ENCODE assay signal across 23 mouse cellular contexts in the genomic region with DNA sequence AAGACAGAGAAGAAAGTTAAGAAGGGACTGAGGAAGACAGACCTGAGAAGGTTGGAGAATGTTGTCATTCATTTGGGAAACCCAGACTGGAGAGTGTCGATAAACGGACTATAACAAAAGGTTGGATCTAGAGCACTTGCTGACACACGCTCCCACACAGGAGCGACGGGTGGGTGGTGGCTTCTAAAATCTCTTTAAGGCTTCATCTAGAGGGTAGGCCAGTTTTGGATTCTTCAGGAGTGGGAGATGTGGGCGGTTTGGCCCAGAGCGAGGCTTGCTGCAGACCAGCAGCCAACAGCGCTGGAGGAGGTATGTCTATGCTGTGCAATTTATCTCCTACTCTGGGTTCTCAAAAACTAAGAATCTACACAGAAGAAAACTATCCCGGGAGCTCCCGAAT. TPM values are rescaled to one million over a fixed set of nuclear protein-coding genes. Genes with fewer than 3 reads are reported as not detected.
DNase-seq lines count a peak whose midpoint lies in the region; ATAC-seq and TF ChIP-seq lines count a peak whose summit lies in the region.
"Had no signal": no experiment of that assay in that cellular context is flagged by ENCODE, and none has a peak within 500 bp of the region (broad histone marks: within the 10 kb centered on the region; RNA-seq: fewer than 3 reads in every experiment).

No protein-coding gene starts in this region.

- H3K27ac ChIP-seq in heart, adult 2 months: peak overlapping the region; percentile 43; the same call in 1 of the 2 replicates
- peak overlapping the region; percentile 58 for H3K27ac ChIP-seq in heart, embryonic 16.5 days (ENCODE audit: low read length)
- H3K27ac ChIP-seq: forebrain, embryonic 12.5 days; hindbrain, embryonic 14.5 days; kidney, postnatal 0 days; left cerebral cortex, adult 2 months; limb, embryonic 15.5 days; liver, embryonic 14.5 days; neural tube, embryonic 15.5 days had no signal

- H3K4me3 ChIP-seq in heart, adult 2 months: no peak overlapping the region
- H3K4me3 ChIP-seq in heart, embryonic 16.5 days (ENCODE audit: low read length): no peak overlapping the region
- H3K4me3 ChIP-seq: erythroblast, embryonic 14.5 days; forebrain, embryonic 12.5 days; left cerebral cortex, adult 2 months; limb, embryonic 15.5 days; neural tube, embryonic 15.5 days had no signal

- H3K79me2 ChIP-seq in heart, adult 2 months (replicated peaks; ENCODE audit: control insufficient read depth, insufficient read depth, low read length): peaks cover 2% of the 10 kb centered on the region

- intact Hi-C loops in heart, adult 2 months (cut with DNase I): no loop called here
- intact Hi-C loops in heart, postnatal 14 days (cut with DNase I): no loop called here
- intact Hi-C loops in heart, postnatal 25 days (cut with DNase I): no loop called here

- TF ChIP-seq EP300 in heart, adult 2 months (IDR thresholded peaks at IDR 0.05; ENCODE audit: insufficient read depth, low read depth, low read length): no peak

- H3K36me3 ChIP-seq in heart, adult 2 months (ENCODE audit: control insufficient read depth, insufficient read depth, low read length): no peaks in the 10 kb centered on the region
- H3K36me3 ChIP-seq in heart, embryonic 16.5 days (ENCODE audit: control insufficient read depth, insufficient read depth): no peaks in the 10 kb centered on the region
- H3K36me3 ChIP-seq: forebrain, embryonic 12.5 days; limb, embryonic 15.5 days; neural tube, embryonic 15.5 days had no signal

- DNase-seq in heart, adult 2 months: no peak
- DNase-seq in heart, postnatal 14 days: no peak
- no peak for DNase-seq in heart, postnatal 25 days (ENCODE audit: low spot score)
- DNase-seq in right cerebral cortex, adult 18-20 months: peak; percentile 61
- no peak for DNase-seq in right cerebral cortex, postnatal 4 days
- DNase-seq: adrenal gland, postnatal 25 days; cerebellum, postnatal 10 days; kidney, adult 18-20 months; layer of hippocampus, adult 9-11 months; left cerebral cortex, postnatal 4 days; lung, embryonic 14.5 days; lung, postnatal 4 days had no signal

- TF ChIP-seq POLR2A in heart, adult 2 months (IDR thresholded peaks at IDR 0.05; ENCODE audit: insufficient read depth, low read depth, low read length): no peak

- H3K9ac ChIP-seq in heart, adult 2 months (ENCODE audit: low read depth, low read length): no peak overlapping the region
- H3K9ac ChIP-seq in heart, embryonic 16.5 days (ENCODE audit: low read length): peak overlapping the region; percentile 27; the same call in 1 of the 2 replicates
- H3K9ac ChIP-seq: forebrain, embryonic 12.5 days; hindbrain, embryonic 14.5 days; limb, embryonic 15.5 days; liver, embryonic 14.5 days; lung, embryonic 14.5 days; neural tube, embryonic 15.5 days had no signal

- 68% methylated on average over 10 of the region's 10 CpGs for WGBS in heart, adult 2 months
- WGBS in heart, embryonic 16.5 days: 82% methylated on average over 10 of the region's 10 CpGs

- peaks cover 29% of the 10 kb centered on the region for H3K4me1 ChIP-seq in heart, adult 2 months (ENCODE audit: control insufficient read depth, insufficient read depth, low read length)
- H3K4me1 ChIP-seq in heart, embryonic 16.5 days (ENCODE audit: control insufficient read depth, insufficient read depth, low read length): peaks cover 42% of the 10 kb centered on the region

- H3K27me3 ChIP-seq in heart, adult 2 months (ENCODE audit: control insufficient read depth, insufficient read depth, low read length): no peaks in the 10 kb centered on the region
- H3K27me3 ChIP-seq in heart, embryonic 16.5 days (ENCODE audit: control insufficient read depth, insufficient read depth, low read length): no peaks in the 10 kb centered on the region
- H3K27me3 ChIP-seq: forebrain, embryonic 12.5 days; limb, embryonic 15.5 days; neural tube, embryonic 15.5 days had no signal

- H3K9me3 ChIP-seq in heart, embryonic 16.5 days (replicated peaks; ENCODE audit: control insufficient read depth, low read length): no peaks in the 10 kb centered on the region
- H3K9me3 ChIP-seq: forebrain, embryonic 12.5 days; limb, embryonic 15.5 days; neural tube, embryonic 15.5 days had no signal

- no peak for TF ChIP-seq CTCF in heart, adult 2 months (IDR thresholded peaks at IDR 0.05)

- H3K4me2 ChIP-seq in heart, embryonic 16.5 days (ENCODE audit: low read depth, low read length): peak overlapping the region; percentile 4; the same call in 1 of the 2 replicates
- H3K4me2 ChIP-seq: forebrain, embryonic 12.5 days; hindbrain, embryonic 14.5 days; limb, embryonic 15.5 days; lung, embryonic 14.5 days; neural tube, embryonic 15.5 days had no signal

- no peak for ATAC-seq in heart, embryonic 16.5 days (replicated peaks; ENCODE audit: extremely low read depth, insufficient read depth, low FRiP score)
- ATAC-seq in megakaryocyte, adult 5-6 weeks (ENCODE audit: poor library complexity, severe bottlenecking): no peak
- ATAC-seq: inflammation-experienced regulatory T-cells, adult 6 months had no signal

RNA-seq across cellular contexts. Expression of a gene that starts 5.2 kb away (rescaled TPM):
- total RNA-seq in heart, adult 2 months (2021): 10 to 100 TPM; 15.1 to 19.4 TPM
- polyA plus RNA-seq in heart, adult 2 months (2012; rRNA removed): 10.4 and 15.6 TPM in 2 replicates
- total RNA-seq in heart, postnatal 14 days (2021): 10 to 100 TPM; 27.7 to 32.1 TPM
- 14.9 and 17.6 TPM in 2 replicates for polyA plus RNA-seq in heart, embryonic 16.5 days (2015; fragmentation: Nextera tagmentation; extraction: Ambion mirVana)
- total RNA-seq in heart, postnatal 25 days (2021): 10 to 100 TPM; 17.2 to 23.2 TPM
- 0.55 TPM in 1 of 2 replicates, not detected in the other for total RNA-seq in megakaryocyte, adult 5-6 weeks (2015)
- 0.33 TPM in 1 of 2 replicates, not detected in the other for total RNA-seq in megakaryocyte, adult 5-6 weeks (2017)
- polyA plus RNA-seq: inflammation-experienced regulatory T-cells, adult 6 months had no signal

RNA-seq across cellular contexts. Expression of a gene that starts 20.5 kb away (rescaled TPM):
- total RNA-seq in heart, adult 2 months (2021): 10 to 100 TPM; 38.3 to 40.5 TPM
- 34.3 and 59.4 TPM in 2 replicates for polyA plus RNA-seq in heart, adult 2 months (2012; rRNA removed)
- total RNA-seq in heart, postnatal 14 days (2021): 10 to 100 TPM; 37.3 to 37.8 TPM
- 69.8 and 74.8 TPM in 2 replicates for polyA plus RNA-seq in heart, embryonic 16.5 days (2015; fragmentation: Nextera tagmentation; extraction: Ambion mirVana)
- 10 to 100 TPM; 36.6 to 39.4 TPM for total RNA-seq in heart, postnatal 25 days (2021)
- 55.4 and 61.3 TPM in 2 replicates for total RNA-seq in megakaryocyte, adult 5-6 weeks (2015)
- 38.5 and 42.6 TPM in 2 replicates for total RNA-seq in megakaryocyte, adult 5-6 weeks (2017)

RNA-seq across cellular contexts. Expression of a gene that starts 20.6 kb away (rescaled TPM):
- total RNA-seq in heart, adult 2 months (2021): 10 to 100 TPM; 34.1 to 37.4 TPM
- 14.6 and 20.9 TPM in 2 replicates for polyA plus RNA-seq in heart, adult 2 months (2012; rRNA removed)
- total RNA-seq in heart, postnatal 14 days (2021): 10 to 100 TPM; 34.4 to 37.3 TPM
- polyA plus RNA-seq in heart, embryonic 16.5 days (2015; fragmentation: Nextera tagmentation; extraction: Ambion mirVana): 72.8 and 73.3 TPM in 2 replicates
- 10 to 100 TPM; 37.1 to 37.7 TPM for total RNA-seq in heart, postnatal 25 days (2021)
- 33.4 and 37.4 TPM in 2 replicates for total RNA-seq in megakaryocyte, adult 5-6 weeks (2015)
- total RNA-seq in megakaryocyte, adult 5-6 weeks (2017): 36.3 and 37.7 TPM in 2 replicates

RNA-seq across cellular contexts. Expression of a gene that starts 29.6 kb away (rescaled TPM):
- 10 to 100 TPM; 29.9 to 33.5 TPM for total RNA-seq in heart, adult 2 months (2021)
- 23.8 and 27.9 TPM in 2 replicates for polyA plus RNA-seq in heart, adult 2 months (2012; rRNA removed)
- 10 to 100 TPM; 39.8 to 40.4 TPM for total RNA-seq in heart, postnatal 14 days (2021)
- 30.5 and 39.0 TPM in 2 replicates for polyA plus RNA-seq in heart, embryonic 16.5 days (2015; fragmentation: Nextera tagmentation; extraction: Ambion mirVana)
- total RNA-seq in heart, postnatal 25 days (2021): 10 to 100 TPM; 34.0 to 36.9 TPM
- total RNA-seq in megakaryocyte, adult 5-6 weeks (2015): 22.2 and 26.2 TPM in 2 replicates
- 17.6 and 26.5 TPM in 2 replicates for total RNA-seq in megakaryocyte, adult 5-6 weeks (2017)

RNA-seq across cellular contexts. Expression of a gene that starts 30.3 kb away (rescaled TPM):
- 100 to 1,000 TPM in 1 of 2 experiments, 10 to 100 TPM in 1; 91.4 to 104 TPM for total RNA-seq in heart, adult 2 months (2021)
- 158 and 165 TPM in 2 replicates for polyA plus RNA-seq in heart, adult 2 months (2012; rRNA removed)
- 100 to 1,000 TPM; 125 to 133 TPM for total RNA-seq in heart, postnatal 14 days (2021)
- 516 and 543 TPM in 2 replicates for polyA plus RNA-seq in heart, embryonic 16.5 days (2015; fragmentation: Nextera tagmentation; extraction: Ambion mirVana)
- 100 to 1,000 TPM in 1 of 2 experiments, 10 to 100 TPM in 1; 97.1 to 103 TPM for total RNA-seq in heart, postnatal 25 days (2021)
- 784 and 845 TPM in 2 replicates for total RNA-seq in megakaryocyte, adult 5-6 weeks (2015)
- total RNA-seq in megakaryocyte, adult 5-6 weeks (2017): 315 and 355 TPM in 2 replicates

Comparison
In these comparisons a context has a peak if more than half of its experiments do, and no peak if none do; other contexts are left out.
1. RNA of a gene that starts 5.2 kb away (total RNA-seq): 27.7 to 32.1 TPM in heart, postnatal 14 days, 17.2 to 23.2 TPM in heart, postnatal 25 days and 15.1 to 19.4 TPM in heart, adult 2 months; 0.33 to 0.55 TPM in megakaryocyte, adult 5-6 weeks; every median in the first group is over 10 times any median in the second.